Mouse (Mus musculus) frontal cortex, postnatal 14 days (tissue): ENCODE data around the gene Runx1.

Source experiments
- DNase-seq, 2 experiments: peaks; one replicate each; pipeline ENCODE4 v3.0.0; 2022; ENCODE audit warnings: low spot score in 2 of 2

Runx1 gene

GRCm38 (mm10) chr16:92611641-92612149 is 214.3 kb downstream of the Runx1 start:
- DNase-seq: no peak

- no peak for DNase-seq
Measured at GRCm38 (mm10) chr16:92610464-92610863, 215.5 kb downstream of the Runx1 start.

GRCm38 (mm10) chr16:92609717-92610077 is 216.3 kb downstream of the Runx1 start:
- DNase-seq: no peak

- no peak for DNase-seq
Measured at GRCm38 (mm10) chr16:92609006-92609716, 216.8 kb downstream of the Runx1 start.

GRCm38 (mm10) chr16:92608180-92608960 is 217.6 kb downstream of the Runx1 start:
- DNase-seq: no peak

GRCm38 (mm10) chr16:92606491-92606965 is 219.4 kb downstream of the Runx1 start:
- no peak for DNase-seq

- DNase-seq: no peak
Measured at GRCm38 (mm10) chr16:92605606-92606490, 220.1 kb downstream of the Runx1 start.

GRCm38 (mm10) chr16:92602504-92602903 is 223.4 kb downstream of the Runx1 start:
- no peak for DNase-seq

- DNase-seq: no peak
Measured at GRCm38 (mm10) chr16:92601270-92601826, 224.6 kb downstream of the Runx1 start.

- DNase-seq: no peak
Measured at GRCm38 (mm10) chr16:92599451-92599850, 226.5 kb downstream of the Runx1 start.

- DNase-seq: no peak
Measured at GRCm38 (mm10) chr16:92597655-92598054, 228.3 kb downstream of the Runx1 start.

- no peak for DNase-seq
Measured at GRCm38 (mm10) chr16:92592207-92592606, 233.7 kb downstream of the Runx1 start.

GRCm38 (mm10) chr16:92591783-92592182 is 234.2 kb downstream of the Runx1 start:
- no peak for DNase-seq

GRCm38 (mm10) chr16:92587836-92588235 is 238.1 kb downstream of the Runx1 start:
- DNase-seq: no peak

GRCm38 (mm10) chr16:92581767-92582166 is 244.2 kb downstream of the Runx1 start:
- DNase-seq: no peak

- no peak for DNase-seq
Measured at GRCm38 (mm10) chr16:92580981-92581380, 245.0 kb downstream of the Runx1 start.

GRCm38 (mm10) chr16:92578915-92579653 is 246.9 kb downstream of the Runx1 start:
- DNase-seq: no peak

- no peak for DNase-seq
Measured at GRCm38 (mm10) chr16:92577381-92577780, 248.6 kb downstream of the Runx1 start.

GRCm38 (mm10) chr16:92575792-92576191 is 250.2 kb downstream of the Runx1 start:
- DNase-seq: no peak

- no peak for DNase-seq
Measured at GRCm38 (mm10) chr16:92573193-92573592, 252.8 kb downstream of the Runx1 start.

- DNase-seq: no peak
Measured at GRCm38 (mm10) chr16:92571246-92571645, 254.7 kb downstream of the Runx1 start.
